Mouse (Mus musculus): ENCODE measurements around the gene Klrb1. TPM values are rescaled to one million over a fixed set of nuclear protein-coding genes. Genes with fewer than 3 reads are reported as not detected.
"Not testable (repeated sequence)": the region's sequence is repeated elsewhere in the genome, so short reads cannot be mapped to it uniquely, and the experiment has no call there.

Klrb1 gene
- polyA plus RNA-seq (2011; ENCODE audit: insufficient read length, low read depth, missing spikeins) = not detected in 2 replicates

DNA sequence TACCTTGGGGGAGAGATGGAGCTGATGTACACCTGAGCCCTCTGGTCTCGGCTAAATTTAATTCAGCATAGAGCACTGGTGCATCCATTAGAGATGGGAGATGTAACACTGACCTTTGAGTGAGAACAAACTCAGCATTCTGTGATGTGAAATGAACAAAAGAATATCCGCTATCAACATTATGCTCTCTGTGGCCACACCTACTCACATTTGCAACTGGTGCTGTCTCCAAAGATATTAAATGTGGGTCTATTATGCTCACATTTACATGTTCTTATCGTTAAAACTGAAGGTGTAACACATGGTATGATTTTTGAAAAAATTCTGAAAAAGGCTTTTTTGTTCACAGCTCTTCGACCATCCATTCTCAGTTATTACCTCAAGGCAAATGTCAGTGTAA lies at the start of gene Klrb1:
TSS of gene Klrb1 (minus strand) at position 101 of the 400 bp plus-strand sequence.
- no peaks in the 10 kb centered on the region for H3K4me1 ChIP-seq (ENCODE audit: control insufficient read depth, insufficient read depth, low read length)
- H3K27ac ChIP-seq (ENCODE audit: insufficient read depth, low read length) = no peak within 1 kb of the TSS
- TF ChIP-seq CTCF (IDR thresholded peaks at IDR 0.05; ENCODE audit: borderline replicate concordance, insufficient read depth, low read length) = no peak
- H3K4me3 ChIP-seq (ENCODE audit: insufficient read depth, low read length) = no peak within 1 kb of the TSS

DNA sequence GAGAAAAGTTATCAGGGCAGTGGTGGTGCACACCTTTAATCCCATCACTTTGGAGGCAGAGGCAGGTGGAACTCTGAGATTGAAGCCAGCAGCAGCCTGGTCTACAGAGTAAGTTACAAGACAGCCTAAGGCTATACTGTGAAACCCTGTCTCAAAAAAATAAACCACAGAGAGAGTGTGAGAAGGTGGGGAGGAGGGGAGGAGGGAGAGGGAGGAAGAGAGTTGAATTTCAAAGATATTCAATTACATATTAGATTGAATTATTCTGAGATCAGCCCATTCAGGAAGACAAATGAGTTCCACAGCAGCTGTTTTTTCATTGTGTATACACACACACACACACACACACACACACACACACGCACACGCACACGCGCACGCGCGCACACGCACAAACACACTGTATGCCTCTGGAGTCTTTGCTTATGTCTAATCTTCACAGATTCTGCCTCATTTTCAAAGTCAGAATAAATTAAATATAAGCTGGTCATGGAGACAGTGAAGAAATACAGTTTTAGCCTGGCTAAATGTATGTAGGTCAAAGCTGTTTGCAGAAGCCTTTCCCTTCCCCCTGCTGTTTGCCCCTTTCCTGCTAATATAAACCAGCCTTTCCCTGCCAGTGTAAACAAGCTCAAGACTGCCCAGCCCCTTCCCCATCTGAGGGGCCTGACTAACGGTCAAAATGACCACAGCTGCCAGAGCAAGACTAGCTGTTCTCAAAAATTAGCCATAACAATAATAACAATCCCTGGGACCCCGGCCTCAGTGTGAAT lies 46.8 kb upstream of the Klrb1 start:
- Histone ChIP-seq H3K27ac (ENCODE audit: insufficient read depth, low read length) (no peak overlapping the region), H3K4me1 (ENCODE audit: control insufficient read depth, insufficient read depth, low read length) (no peaks in the 10 kb centered on the region), H3K4me3 (ENCODE audit: insufficient read depth, low read length) (no peak overlapping the region)
- TF ChIP-seq CTCF (IDR thresholded peaks at IDR 0.05; ENCODE audit: borderline replicate concordance, insufficient read depth, low read length) (no peak), POLR2A (IDR thresholded peaks at IDR 0.05; ENCODE audit: low read depth, low read length) (no peak)

DNA sequence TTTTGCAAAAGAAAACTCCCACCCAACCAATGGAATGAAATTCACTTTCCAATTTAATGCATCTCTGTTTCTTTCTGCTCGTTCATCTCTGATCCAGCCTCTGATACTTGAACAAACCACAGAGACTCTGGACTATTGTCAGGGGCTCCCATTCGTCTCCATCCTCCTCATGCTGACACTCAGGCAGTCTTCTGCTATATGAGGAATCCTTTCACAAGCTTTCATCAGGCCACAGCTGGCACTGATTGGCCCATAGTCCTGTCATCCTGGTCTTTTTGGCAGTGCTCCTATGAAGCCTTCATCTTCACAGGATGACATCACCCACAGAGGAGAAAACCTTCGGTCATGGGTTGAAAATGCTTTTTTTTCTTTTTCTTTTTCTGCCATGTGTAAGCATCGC lies 45.2 kb upstream of the Klrb1 start:
- no peak overlapping the region for H3K4me3 ChIP-seq (ENCODE audit: insufficient read depth, low read length)
- H3K4me1 ChIP-seq (ENCODE audit: control insufficient read depth, insufficient read depth, low read length) = no peaks in the 10 kb centered on the region
- H3K27ac ChIP-seq (ENCODE audit: insufficient read depth, low read length) = no peak overlapping the region
- TF ChIP-seq CTCF (IDR thresholded peaks at IDR 0.05; ENCODE audit: borderline replicate concordance, insufficient read depth, low read length) (no peak), POLR2A (IDR thresholded peaks at IDR 0.05; ENCODE audit: low read depth, low read length) (no peak)

DNA sequence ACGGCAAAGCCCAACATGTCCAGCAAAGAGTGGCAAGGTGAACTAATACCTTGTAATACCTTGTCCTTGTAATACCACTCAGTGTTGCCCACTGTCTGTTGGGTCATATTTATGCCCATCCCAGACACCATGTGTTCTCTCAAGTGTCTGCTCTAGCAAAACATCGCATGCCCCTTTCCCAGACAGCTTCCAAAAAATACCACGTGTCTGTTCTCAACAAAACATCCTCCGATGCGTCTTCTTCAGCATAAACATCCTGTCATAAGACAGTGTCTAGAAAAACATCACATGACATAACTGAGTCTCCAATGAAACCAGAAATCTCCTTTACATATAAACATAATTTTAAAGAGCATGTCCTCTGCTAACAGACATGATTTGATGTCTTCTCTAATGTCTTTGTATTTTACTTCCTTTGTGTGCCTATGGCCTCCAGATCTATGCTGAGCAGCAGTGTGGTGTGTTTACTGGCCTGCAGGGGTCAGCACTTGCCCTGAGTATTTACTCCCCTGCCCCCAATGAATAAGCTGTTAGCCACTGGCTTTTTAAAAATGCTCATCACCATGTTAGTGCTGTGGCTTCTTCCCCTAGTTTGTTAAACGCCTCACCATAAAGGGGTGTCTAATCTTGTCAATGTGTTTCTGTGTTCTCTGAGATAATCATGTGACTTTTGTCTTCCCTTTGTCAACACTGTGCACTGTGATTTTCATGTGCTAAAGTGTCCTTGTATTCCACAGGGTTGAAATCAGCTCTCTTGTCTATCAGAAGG lies 43.8 kb upstream of the Klrb1 start:
- not testable (repeated sequence) for H3K4me1 ChIP-seq (ENCODE audit: control insufficient read depth, insufficient read depth, low read length); H3K4me3 ChIP-seq (ENCODE audit: insufficient read depth, low read length); H3K27ac ChIP-seq (ENCODE audit: insufficient read depth, low read length)
- TF ChIP-seq CTCF (IDR thresholded peaks at IDR 0.05; ENCODE audit: borderline replicate concordance, insufficient read depth, low read length) = 0 out of 2 replicates have a peak, but pooled peaks have one; percentile 33

DNA sequence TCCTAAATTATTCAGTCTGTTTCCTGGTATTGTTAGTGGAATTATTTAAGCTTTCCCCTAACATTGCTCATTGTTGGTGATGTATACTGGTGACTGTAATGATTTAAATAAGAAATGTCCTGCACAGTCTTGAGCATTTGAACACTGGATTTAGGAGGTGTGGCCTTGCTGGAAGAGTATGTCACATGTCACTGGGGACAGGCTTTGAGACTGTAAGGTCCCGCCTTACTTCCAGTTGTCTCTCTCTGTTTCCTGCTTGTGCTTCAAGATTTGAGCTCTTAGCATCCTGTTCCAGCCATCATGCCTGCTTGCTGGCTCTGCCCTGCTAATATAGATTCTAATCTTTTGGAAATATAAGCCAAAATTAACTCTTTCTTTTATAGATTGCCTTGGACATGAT lies 42.4 kb upstream of the Klrb1 start:
- no peak overlapping the region for H3K27ac ChIP-seq (ENCODE audit: insufficient read depth, low read length)
- no peak for TF ChIP-seq POLR2A (IDR thresholded peaks at IDR 0.05; ENCODE audit: low read depth, low read length)
- no peak for TF ChIP-seq CTCF (IDR thresholded peaks at IDR 0.05; ENCODE audit: borderline replicate concordance, insufficient read depth, low read length)
- no peak overlapping the region for H3K4me3 ChIP-seq (ENCODE audit: insufficient read depth, low read length)
- no peaks in the 10 kb centered on the region for H3K4me1 ChIP-seq (ENCODE audit: control insufficient read depth, insufficient read depth, low read length)

DNA sequence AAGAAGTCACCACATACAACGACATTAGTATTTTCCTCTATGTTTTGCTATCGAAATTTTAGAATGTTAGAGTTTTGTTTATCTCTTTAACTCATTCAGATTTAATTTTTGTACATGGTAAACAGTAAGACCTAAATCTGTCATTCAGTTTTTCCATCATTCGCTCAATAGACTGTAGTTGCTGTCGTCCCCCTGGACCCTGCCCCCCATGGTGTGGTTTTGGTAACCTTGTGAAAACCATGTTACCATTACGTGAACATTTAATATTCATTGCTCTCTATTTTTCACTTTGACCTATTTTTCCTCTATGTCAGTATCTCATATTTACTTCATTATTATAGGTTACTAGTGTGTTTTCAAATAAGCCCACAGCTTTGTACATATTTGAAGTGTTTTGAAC lies 41.7 kb upstream of the Klrb1 start:
- TF ChIP-seq CTCF (IDR thresholded peaks at IDR 0.05; ENCODE audit: borderline replicate concordance, insufficient read depth, low read length) = no peak
- TF ChIP-seq POLR2A (IDR thresholded peaks at IDR 0.05; ENCODE audit: low read depth, low read length) = no peak
- Histone ChIP-seq H3K4me1 (ENCODE audit: control insufficient read depth, insufficient read depth, low read length) (no peaks in the 10 kb centered on the region), H3K4me3 (ENCODE audit: insufficient read depth, low read length) (no peak overlapping the region), H3K27ac (ENCODE audit: insufficient read depth, low read length) (no peak overlapping the region)

DNA sequence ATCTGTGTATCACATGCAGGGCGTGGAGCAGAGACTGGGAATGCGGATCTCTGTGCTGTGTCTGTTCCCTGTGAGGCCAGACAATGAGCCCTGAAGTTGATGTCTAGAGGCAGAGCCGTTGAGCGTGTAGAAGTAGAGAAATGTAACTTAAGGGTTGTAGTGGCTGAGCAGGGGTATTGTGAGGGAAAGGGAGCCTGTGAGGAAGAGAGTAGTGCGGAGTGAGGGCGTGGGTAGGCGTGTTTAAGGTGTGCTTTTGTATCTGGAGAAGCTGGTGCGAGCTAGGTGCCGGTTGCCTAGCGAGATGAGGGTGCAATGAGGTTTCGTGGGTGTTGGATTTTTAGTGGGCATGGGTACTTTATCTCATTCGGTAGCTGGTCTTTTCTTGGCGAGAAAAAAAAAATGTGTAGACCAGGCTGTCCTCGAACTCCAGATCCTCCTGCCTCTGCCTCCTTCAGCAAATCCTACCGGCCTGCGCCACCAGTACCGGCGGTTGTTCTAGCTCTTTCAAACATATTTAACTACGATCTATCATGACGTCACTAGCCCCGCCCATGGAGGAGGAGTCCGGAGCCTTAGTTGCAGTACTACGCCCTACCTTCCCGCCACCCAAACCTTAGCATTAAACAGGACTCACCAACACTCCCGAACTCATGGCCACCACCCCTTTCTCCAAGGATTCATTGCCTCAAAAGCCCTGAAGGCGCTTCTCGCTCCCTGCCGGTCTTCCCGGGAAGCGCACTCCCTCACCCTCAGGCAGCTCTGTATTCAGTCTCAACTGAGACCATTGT lies 41.1 kb upstream of the Klrb1 start:
- H3K27ac ChIP-seq (ENCODE audit: insufficient read depth, low read length) = no peak overlapping the region
- no peaks in the 10 kb centered on the region for H3K4me1 ChIP-seq (ENCODE audit: control insufficient read depth, insufficient read depth, low read length)
- H3K4me3 ChIP-seq (ENCODE audit: insufficient read depth, low read length) = peak overlapping the region; percentile 46
- TF ChIP-seq POLR2A (IDR thresholded peaks at IDR 0.05; ENCODE audit: low read depth, low read length) (no peak), CTCF (IDR thresholded peaks at IDR 0.05; ENCODE audit: borderline replicate concordance, insufficient read depth, low read length) (0 out of 2 replicates have a peak, but pooled peaks have one; percentile 29)

DNA sequence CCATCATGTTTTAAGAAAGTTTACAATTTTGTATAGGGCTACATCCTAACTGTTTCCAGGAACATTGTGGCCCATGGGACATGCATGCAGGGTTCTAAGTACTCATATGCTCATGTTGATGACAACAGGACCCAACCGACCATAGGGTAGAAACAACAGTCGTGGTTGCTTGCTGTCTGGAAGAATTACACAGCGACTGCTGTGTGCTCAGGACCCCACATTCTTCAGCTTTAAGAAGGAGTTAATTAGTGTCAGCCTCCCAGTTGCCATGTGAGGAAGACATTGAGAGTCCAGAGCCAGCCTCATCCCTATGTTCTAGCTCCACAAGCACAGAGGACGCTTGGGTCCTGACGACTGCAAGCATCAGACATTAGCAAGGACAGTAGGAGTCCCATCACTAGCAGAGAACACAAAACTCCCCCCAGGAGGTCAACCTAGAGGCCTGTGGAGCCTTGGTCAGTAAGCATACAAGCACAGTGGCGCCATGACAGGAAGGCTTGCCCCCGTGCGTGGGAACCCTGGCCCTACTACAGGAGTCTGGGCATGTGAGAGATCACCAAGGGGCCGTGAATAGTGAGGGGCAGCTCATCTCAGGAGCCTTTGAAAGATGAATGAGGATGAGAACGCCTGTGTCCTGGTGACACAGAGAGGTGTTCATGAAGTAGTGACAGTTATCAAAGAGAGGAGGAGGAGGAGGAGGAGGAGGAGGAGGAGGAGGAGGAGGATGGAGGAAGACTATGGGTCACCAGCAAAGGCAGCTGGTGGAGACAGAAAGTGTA lies 40.2 kb upstream of the Klrb1 start:
- not testable (repeated sequence) for H3K27ac ChIP-seq (ENCODE audit: insufficient read depth, low read length); H3K4me1 ChIP-seq (ENCODE audit: control insufficient read depth, insufficient read depth, low read length)
- H3K4me3 ChIP-seq (ENCODE audit: insufficient read depth, low read length) = 0 out of 2 replicates have a peak overlapping the region, but pooled peaks have one; percentile 46

DNA sequence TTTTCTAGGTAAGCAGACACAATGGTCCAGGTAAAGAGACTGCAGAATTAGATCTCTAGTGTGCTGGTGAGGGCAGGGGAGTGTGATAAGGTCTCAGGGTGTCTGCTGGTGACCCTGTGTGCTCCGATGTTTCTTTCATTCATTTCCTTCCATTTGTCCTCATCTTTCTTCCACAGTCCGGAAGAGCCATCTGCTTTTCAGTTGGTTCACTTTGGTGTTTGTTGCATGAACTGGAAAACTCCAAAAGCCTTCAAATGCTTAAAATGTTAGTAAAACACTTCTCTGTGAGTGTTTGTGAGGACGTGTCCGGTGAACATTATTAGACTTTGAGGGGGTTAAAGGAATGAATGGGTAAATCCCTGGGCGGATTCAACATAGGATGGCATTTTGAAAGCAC lies 38.3 kb upstream of the Klrb1 start:
- no peak overlapping the region for H3K27ac ChIP-seq (ENCODE audit: insufficient read depth, low read length)
- TF ChIP-seq POLR2A (IDR thresholded peaks at IDR 0.05; ENCODE audit: low read depth, low read length) (no peak), CTCF (IDR thresholded peaks at IDR 0.05; ENCODE audit: borderline replicate concordance, insufficient read depth, low read length) (no peak)
- peak overlapping the region; percentile 67 for H3K4me3 ChIP-seq (ENCODE audit: insufficient read depth, low read length)

More for the DNA sequence above, 38.3 kb upstream of the Klrb1 start:
- no peaks in the 10 kb centered on the region for H3K4me1 ChIP-seq (ENCODE audit: control insufficient read depth, insufficient read depth, low read length)

All from embryonic fibroblast, embryonic 13.5 days (primary cell).